9 mouse cellular contexts compared by ENCODE assay signal in genomic region chr15:103093655-103094054, GRCm38 (mm10).
DNase-seq lines count a peak whose midpoint lies in the region; ATAC-seq and TF ChIP-seq lines count a peak whose summit lies in the region.
"Had no signal": no experiment of that assay in that cellular context is flagged by ENCODE, and none has a peak within 500 bp of the region (broad histone marks: within the 10 kb centered on the region; RNA-seq: fewer than 3 reads in every experiment).

No protein-coding gene starts in this region.

- H3K27ac ChIP-seq in hindbrain, embryonic 14.5 days = peak overlapping the region; percentile 47
- no peak overlapping the region for H3K27ac ChIP-seq in hindbrain, embryonic 10.5 days
- no peak overlapping the region for H3K27ac ChIP-seq in cortical plate, adult 2 months (ENCODE audit: insufficient read depth, low read length)
- H3K27ac ChIP-seq in hindbrain, postnatal 0 days = peak overlapping the region; percentile 48
- no peak overlapping the region for H3K27ac ChIP-seq in kidney, embryonic 16.5 days (ENCODE audit: low read length)
- H3K27ac ChIP-seq: liver, embryonic 15.5 days had no signal

- peak; percentile 59 for DNase-seq in hindbrain, embryonic 14.5 days (ENCODE audit: low spot score)
- no peak for DNase-seq in hindbrain, embryonic 10.5 days (ENCODE audit: low spot score)
- DNase-seq in hindbrain, postnatal 0 days (ENCODE audit: low spot score) = peak; percentile 86
- peak; percentile 89 for DNase-seq in right cerebral cortex, adult 18-20 months
- DNase-seq in cerebellum, postnatal 36 days = no peak
- no peak for DNase-seq in thymus, postnatal 4 days

- H3K9me3 ChIP-seq in hindbrain, embryonic 14.5 days (ENCODE audit: control insufficient read depth, low read length) = no peaks in the 10 kb centered on the region
- H3K9me3 ChIP-seq in hindbrain, embryonic 10.5 days = no peaks in the 10 kb centered on the region
- H3K9me3 ChIP-seq in hindbrain, postnatal 0 days (ENCODE audit: low read length) = no peaks in the 10 kb centered on the region
- no peaks in the 10 kb centered on the region for H3K9me3 ChIP-seq in kidney, embryonic 16.5 days (ENCODE audit: low read length)
- H3K9me3 ChIP-seq: liver, embryonic 15.5 days had no signal

- peaks cover 10% of the 10 kb centered on the region; the same call in 1 of the 2 replicates for H3K4me1 ChIP-seq in hindbrain, embryonic 14.5 days (replicated peaks; ENCODE audit: control insufficient read depth, insufficient read depth, low read length)
- H3K4me1 ChIP-seq in hindbrain, embryonic 10.5 days (replicated peaks) = no peaks in the 10 kb centered on the region
- peaks cover 5% of the 10 kb centered on the region for H3K4me1 ChIP-seq in cortical plate, adult 2 months (ENCODE audit: control insufficient read depth, insufficient read depth, low read length)
- peaks cover 10% of the 10 kb centered on the region; the same call in 1 of the 2 replicates for H3K4me1 ChIP-seq in hindbrain, postnatal 0 days (ENCODE audit: insufficient read depth, low read length)
- H3K4me1 ChIP-seq in kidney, embryonic 16.5 days (ENCODE audit: insufficient read depth, low read length) = peaks cover 23% of the 10 kb centered on the region
- H3K4me1 ChIP-seq: liver, embryonic 15.5 days had no signal

- TF ChIP-seq CTCF in cortical plate, adult 2 months (IDR thresholded peaks at IDR 0.05; ENCODE audit: extremely low read depth, insufficient read depth, low read length) = no peak
- TF ChIP-seq CTCF in hindbrain, postnatal 0 days (IDR thresholded peaks at IDR 0.05; ENCODE audit: low read depth) = no peak

- H3K9ac ChIP-seq in hindbrain, embryonic 14.5 days = no peak overlapping the region
- no peak overlapping the region for H3K9ac ChIP-seq in hindbrain, postnatal 0 days (replicated peaks; ENCODE audit: low read length)
- no peak overlapping the region for H3K9ac ChIP-seq in kidney, embryonic 16.5 days (replicated peaks; ENCODE audit: low read length)
- H3K9ac ChIP-seq: liver, embryonic 15.5 days had no signal

- H3K4me3 ChIP-seq in hindbrain, embryonic 14.5 days (replicated peaks; ENCODE audit: low read length) = no peak overlapping the region
- no peak overlapping the region for H3K4me3 ChIP-seq in hindbrain, embryonic 10.5 days
- H3K4me3 ChIP-seq in cortical plate, adult 2 months (ENCODE audit: insufficient read depth, low read length) = no peak overlapping the region
- H3K4me3 ChIP-seq in hindbrain, postnatal 0 days (ENCODE audit: low read length) = no peak overlapping the region
- no peak overlapping the region for H3K4me3 ChIP-seq in kidney, embryonic 16.5 days (ENCODE audit: low read length)
- H3K4me3 ChIP-seq: liver, embryonic 15.5 days had no signal

- H3K4me2 ChIP-seq in hindbrain, embryonic 14.5 days (replicated peaks) = no peak overlapping the region
- H3K4me2 ChIP-seq in hindbrain, postnatal 0 days (ENCODE audit: low read depth, low read length) = no peak overlapping the region
- H3K4me2 ChIP-seq in kidney, embryonic 16.5 days (replicated peaks; ENCODE audit: low read depth, low read length) = no peak overlapping the region
- H3K4me2 ChIP-seq: liver, embryonic 15.5 days had no signal

- peaks cover 10% of the 10 kb centered on the region for H3K36me3 ChIP-seq in hindbrain, embryonic 14.5 days (replicated peaks; ENCODE audit: control insufficient read depth, insufficient read depth)
- H3K36me3 ChIP-seq in hindbrain, embryonic 10.5 days = no peaks in the 10 kb centered on the region
- no peaks in the 10 kb centered on the region for H3K36me3 ChIP-seq in hindbrain, postnatal 0 days (ENCODE audit: insufficient read depth, low read length)
- H3K36me3 ChIP-seq in kidney, embryonic 16.5 days (ENCODE audit: insufficient read depth, low read length) = no peaks in the 10 kb centered on the region
- H3K36me3 ChIP-seq: liver, embryonic 15.5 days had no signal

- ATAC-seq in hindbrain, embryonic 14.5 days (ENCODE audit: low FRiP score) = peak; percentile 64
- peak; percentile 73 for ATAC-seq in hindbrain, postnatal 0 days
- no peak for ATAC-seq in kidney, embryonic 16.5 days (ENCODE audit: low FRiP score, low TSS enrichment)

- TF ChIP-seq POLR2A in cortical plate, adult 2 months (IDR thresholded peaks at IDR 0.05; ENCODE audit: extremely low read depth, insufficient read depth, low read length) = 0 out of 2 replicates have a peak, but pooled peaks have one; percentile 18

- 47% methylated on average over 12 of the region's 12 CpGs for WGBS in hindbrain, embryonic 14.5 days
- 80% methylated on average over 12 of the region's 12 CpGs for WGBS in hindbrain, embryonic 10.5 days
- 24% methylated on average over 12 of the region's 12 CpGs for WGBS in hindbrain, postnatal 0 days
- 53% methylated on average over 12 of the region's 12 CpGs for WGBS in kidney, embryonic 16.5 days

- peaks cover 28% of the 10 kb centered on the region for H3K27me3 ChIP-seq in hindbrain, embryonic 14.5 days (ENCODE audit: control insufficient read depth, insufficient read depth, low read length)
- H3K27me3 ChIP-seq in hindbrain, embryonic 10.5 days (ENCODE audit: insufficient read depth, poor library complexity, severe bottlenecking) = peaks cover 92% of the 10 kb centered on the region
- no peaks in the 10 kb centered on the region; the same call in 1 of the 2 replicates for H3K27me3 ChIP-seq in hindbrain, postnatal 0 days (ENCODE audit: insufficient read depth, low read length)
- H3K27me3 ChIP-seq in kidney, embryonic 16.5 days (ENCODE audit: insufficient read depth, low read length) = no peaks in the 10 kb centered on the region

Comparison
In these comparisons a context has a peak if more than half of its experiments do, and no peak if none do; other contexts are left out.
1. DNase-seq: peak in hindbrain, embryonic 14.5 days (single experiment), hindbrain, postnatal 0 days (single experiment) and right cerebral cortex, adult 18-20 months (single experiment); none in hindbrain, embryonic 10.5 days (single experiment), cerebellum, postnatal 36 days (0 of 2) and thymus, postnatal 4 days (single experiment).
2. H3K27ac ChIP-seq: peak in hindbrain, embryonic 14.5 days (single experiment) and hindbrain, postnatal 0 days (single experiment); none in hindbrain, embryonic 10.5 days (single experiment), cortical plate, adult 2 months (single experiment) and kidney, embryonic 16.5 days (single experiment).